Mouse (Mus musculus) forebrain, embryonic 13.5 days (tissue): ENCODE results near the gene Trim43c. TPM values are rescaled to one million over a fixed set of nuclear protein-coding genes. Genes with fewer than 3 reads are reported as not detected.
"Not testable (repeated sequence)": the region's sequence is repeated elsewhere in the genome, so short reads cannot be mapped to it uniquely, and the experiment has no call there.

Source experiments
- ATAC-seq: fragments of 200-750 bp; cut with Nextera tagmentation; 2 replicates; pipeline ENCODE4 v1.8.0; 2017
- H3K27ac ChIP-seq: fragments of 300-500 bp; sonication (generic); 2 replicates; pipeline ENCODE4 v1.5.1; 2015; ENCODE audit warnings: inconsistent platforms, mild to moderate bottlenecking, moderate library complexity
- H3K27me3 ChIP-seq: fragments of 300-500 bp; sonication (generic); 2 replicates; pipeline ENCODE4 v1.6.1; 2015; ENCODE audit warnings: mild to moderate bottlenecking, inconsistent platforms
- H3K36me3 ChIP-seq: fragments of 300-500 bp; sonication (generic); 2 replicates; pipeline ENCODE4 v1.6.1; 2015; ENCODE audit warnings: mild to moderate bottlenecking, inconsistent platforms; ENCODE audit not compliant: poor library complexity, severe bottlenecking
- H3K4me1 ChIP-seq: fragments of 300-500 bp; sonication (generic); 2 replicates; pipeline ENCODE4 v1.6.1; 2015; ENCODE audit warnings: inconsistent platforms
- H3K4me2 ChIP-seq: fragments of 300-500 bp; sonication (generic); 2 replicates; pipeline ENCODE4 v1.6.1; 2015; ENCODE audit warnings: inconsistent platforms, mild to moderate bottlenecking, moderate library complexity
- H3K4me3 ChIP-seq: fragments of 300-500 bp; sonication (generic); 2 replicates; pipeline ENCODE4 v1.5.1; 2015; ENCODE audit warnings: mild to moderate bottlenecking, inconsistent platforms
- H3K9ac ChIP-seq: fragments of 300-500 bp; sonication (generic); 2 replicates; pipeline ENCODE4 v1.6.1; 2015; ENCODE audit warnings: mild to moderate bottlenecking, inconsistent platforms
- H3K9me3 ChIP-seq: fragments of 300-500 bp; sonication (generic); replicated peaks from 2 replicates; pipeline ENCODE4 v1.6.1; 2016; ENCODE audit warnings: inconsistent platforms
- WGBS: fragments of 180-500 bp; shearing (Covaris S2); methylation state at CpG from one replicate; pipeline ENCODE4 v1.1.7; 2015; 5-methylcytosine and 5-hydroxymethylcytosine counted together
- polyA plus RNA-seq: library from polyadenylated mRNA; unstranded; fragments of >200 nt; fragmentation: Nextera tagmentation; extraction: Ambion mirVana; gene quantifications from 2 replicates; pipeline ENCODE4 v1.2.1, GENCODE M21; 2015

The Trim43c gene
- polyA plus RNA-seq: 0.17 and 0.20 TPM in 2 replicates

- ATAC-seq, H3K4me2 ChIP-seq, H3K9me3 ChIP-seq, H3K9ac ChIP-seq, H3K27ac ChIP-seq, H3K27me3 ChIP-seq, H3K36me3 ChIP-seq, H3K4me3 ChIP-seq, H3K4me1 ChIP-seq: not testable (repeated sequence)
- WGBS: 82% methylated on average over 2 of the region's 2 CpGs
Observed at GRCm38 (mm10) chr9:88838864-88839263, at the start of gene Trim43c. Gene Trim43c (plus strand): TSS chr9:88839164.

DNA sequence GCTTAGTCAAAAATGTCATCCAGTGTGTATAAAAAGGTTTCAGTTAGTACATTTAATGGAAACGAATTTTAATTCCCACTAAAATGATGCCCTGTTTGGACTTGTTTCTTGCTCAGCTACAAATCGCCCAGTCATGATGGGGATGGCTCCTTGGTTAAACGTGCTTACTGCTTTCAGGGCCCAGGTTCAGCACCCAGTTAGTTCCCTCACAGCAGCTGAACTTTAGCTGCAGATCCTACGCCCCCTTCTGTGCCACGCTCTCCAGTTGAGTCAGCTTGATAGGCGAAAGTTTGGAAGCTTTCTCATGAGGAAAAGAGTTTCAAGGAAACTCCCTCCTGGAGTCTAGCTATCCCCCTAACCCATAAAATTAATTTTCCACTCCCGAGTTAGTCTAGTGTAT, 14.1 kb downstream of the Trim43c start:
- not testable (repeated sequence) for H3K4me3 ChIP-seq, ATAC-seq, H3K9me3 ChIP-seq, H3K36me3 ChIP-seq, H3K9ac ChIP-seq, H3K4me2 ChIP-seq, H3K27ac ChIP-seq, H3K27me3 ChIP-seq, H3K4me1 ChIP-seq
- WGBS: 78% methylated on average over 7 of the region's 7 CpGs

GRCm38 (mm10) chr9:88858566-88859492, 19.9 kb downstream of the Trim43c start:
- peak; percentile 99 for ATAC-seq
- H3K9ac ChIP-seq: peak overlapping the region; percentile 60; the same call in 1 of the 2 replicates
- H3K4me2 ChIP-seq: peak overlapping the region; percentile 63
- not testable (repeated sequence) for H3K27ac ChIP-seq, H3K27me3 ChIP-seq, H3K9me3 ChIP-seq, H3K36me3 ChIP-seq, H3K4me1 ChIP-seq
- WGBS: under 1% methylated on average over 52 of the region's 52 CpGs
- peak overlapping the region; percentile 43 for H3K4me3 ChIP-seq

Other genes starting within 250 kb of the Trim43c start
- 32.8 and 35.3 TPM in 2 replicates for gene Mthfsl, start 118.9 kb upstream of the Trim43c start, polyA plus RNA-seq
- not detected in 2 replicates for gene Bcl2a1d, start 107.2 kb upstream of the Trim43c start, polyA plus RNA-seq
- gene Bcl2a1a, start 117.7 kb downstream of the Trim43c start, polyA plus RNA-seq: not detected in 2 replicates